Mouse (Mus musculus) E14TG2a.4 (cell line): ENCODE measurements around the gene Copb1.
"Not testable (repeated sequence)": the region's sequence is repeated elsewhere in the genome, so short reads cannot be mapped to it uniquely, and the experiment has no call there.

Experiments
- H3K27me3 ChIP-seq: 2 replicates; pipeline ENCODE4 v1.6.1; 2014; ENCODE audit warnings: low read length, control low read depth; ENCODE audit not compliant: insufficient read depth
- H3K36me3 ChIP-seq: 2 replicates; pipeline ENCODE4 v1.6.1; 2014; ENCODE audit warnings: low read length, control low read depth; ENCODE audit not compliant: insufficient read depth
- H3K4me1 ChIP-seq: replicated peaks from 2 replicates; pipeline ENCODE4 v1.6.1; 2014; ENCODE audit warnings: low read depth, low read length, control low read depth
- H3K4me3 ChIP-seq: replicated peaks from 2 replicates; pipeline ENCODE4 v1.5.1; 2014; ENCODE audit warnings: mild to moderate bottlenecking, low read length
- H3K9me3 ChIP-seq: 2 replicates; pipeline ENCODE4 v1.6.1; 2014; ENCODE audit warnings: low read length, control low read depth
- CTCF ChIP-seq: conservative IDR thresholded peaks from 2 replicates; pipeline ENCODE4 v1.5.1; 2014; ENCODE audit warnings: low read length
- NANOG ChIP-seq: IDR thresholded peaks from 2 replicates; pipeline ENCODE4 v1.6.1; 2014; ENCODE audit warnings: borderline replicate concordance, low read length, mixed read lengths
- POU5F1 ChIP-seq: IDR thresholded peaks from 2 replicates; pipeline ENCODE4 v1.6.1; 2014; ENCODE audit warnings: low read length, borderline replicate concordance

The Copb1 gene

GRCm38 (mm10) chr7:114209841-114210240 lies 44.7 kb downstream of the Copb1 start:
- no peaks in the 10 kb centered on the region for H3K9me3 ChIP-seq
- H3K27me3 ChIP-seq, result no peaks in the 10 kb centered on the region
- TF ChIP-seq NANOG (no peak), POU5F1 (no peak), CTCF (no peak)
- H3K36me3 ChIP-seq, result peaks cover 3% of the 10 kb centered on the region; the same call in 1 of the 2 replicates
- H3K4me1 ChIP-seq, result no peaks in the 10 kb centered on the region
- no peak overlapping the region for H3K4me3 ChIP-seq

GRCm38 (mm10) chr7:114203491-114204359 lies 50.8 kb downstream of the Copb1 start:
- H3K4me1 ChIP-seq, result no peaks in the 10 kb centered on the region
- no peaks in the 10 kb centered on the region for H3K36me3 ChIP-seq
- no peaks in the 10 kb centered on the region for H3K9me3 ChIP-seq
- H3K4me3 ChIP-seq, result no peak overlapping the region
- TF ChIP-seq POU5F1 (no peak), CTCF (no peak), NANOG (no peak)
- H3K27me3 ChIP-seq, result no peaks in the 10 kb centered on the region

GRCm38 (mm10) chr7:114202972-114203404 lies 51.5 kb downstream of the Copb1 start:
- TF ChIP-seq POU5F1 (no peak), NANOG (no peak), CTCF (no peak)
- Histone ChIP-seq H3K9me3 (no peaks in the 10 kb centered on the region), H3K27me3 (no peaks in the 10 kb centered on the region)

GRCm38 (mm10) chr7:114200651-114201050 lies 53.9 kb downstream of the Copb1 start:
- Histone ChIP-seq H3K4me1 (no peaks in the 10 kb centered on the region), H3K9me3 (no peaks in the 10 kb centered on the region), H3K36me3 (no peaks in the 10 kb centered on the region), H3K27me3 (no peaks in the 10 kb centered on the region), H3K4me3 (no peak overlapping the region)
- no peak for TF ChIP-seq POU5F1
- TF ChIP-seq NANOG, result no peak

More at GRCm38 (mm10) chr7:114202972-114203404, 51.5 kb downstream of the Copb1 start:
- Histone ChIP-seq H3K4me3 (no peak overlapping the region), H3K4me1 (no peaks in the 10 kb centered on the region), H3K36me3 (no peaks in the 10 kb centered on the region)

- Histone ChIP-seq H3K4me1 (no peaks in the 10 kb centered on the region), H3K4me3 (no peak overlapping the region), H3K36me3 (no peaks in the 10 kb centered on the region), H3K9me3 (no peaks in the 10 kb centered on the region), H3K27me3 (no peaks in the 10 kb centered on the region)
- no peak for TF ChIP-seq CTCF
- TF ChIP-seq NANOG, result no peak
- no peak for TF ChIP-seq POU5F1
Measured at GRCm38 (mm10) chr7:114199428-114200110, 54.9 kb downstream of the Copb1 start.

- Histone ChIP-seq H3K27me3 (no peaks in the 10 kb centered on the region), H3K36me3 (no peaks in the 10 kb centered on the region), H3K9me3 (no peaks in the 10 kb centered on the region), H3K4me3 (no peak overlapping the region), H3K4me1 (peaks cover 2% of the 10 kb centered on the region; the same call in 1 of the 2 replicates)
- TF ChIP-seq NANOG (no peak), POU5F1 (no peak), CTCF (no peak)
Measured at GRCm38 (mm10) chr7:114198252-114198651, 56.3 kb downstream of the Copb1 start.

GRCm38 (mm10) chr7:114196588-114196987 lies 57.9 kb downstream of the Copb1 start:
- H3K27me3 ChIP-seq, H3K4me3 ChIP-seq, H3K36me3 ChIP-seq, H3K9me3 ChIP-seq: not testable (repeated sequence)
- peaks cover 17% of the 10 kb centered on the region for H3K4me1 ChIP-seq

- not testable (repeated sequence) for H3K36me3 ChIP-seq, H3K27me3 ChIP-seq, H3K4me3 ChIP-seq, H3K9me3 ChIP-seq
- peaks cover 17% of the 10 kb centered on the region for H3K4me1 ChIP-seq
Measured at GRCm38 (mm10) chr7:114194788-114195187, 59.7 kb downstream of the Copb1 start.

GRCm38 (mm10) chr7:114194224-114194623 lies 60.3 kb downstream of the Copb1 start:
- TF ChIP-seq NANOG, result no peak
- no peak for TF ChIP-seq POU5F1
- no peak for TF ChIP-seq CTCF
- Histone ChIP-seq H3K9me3 (no peaks in the 10 kb centered on the region), H3K4me3 (no peak overlapping the region), H3K36me3 (no peaks in the 10 kb centered on the region), H3K27me3 (no peaks in the 10 kb centered on the region), H3K4me1 (peaks cover 17% of the 10 kb centered on the region)
